Mouse (Mus musculus) thymus, postnatal 36 days (tissue): ENCODE data around the gene Olfr574.

Experiments used
- DNase-seq, 2 experiments: peaks; one replicate each; pipeline ENCODE4 v3.0.0; 2022; ENCODE audit warnings: mixed read lengths in 2 of 2

The Olfr574 gene

DNA sequence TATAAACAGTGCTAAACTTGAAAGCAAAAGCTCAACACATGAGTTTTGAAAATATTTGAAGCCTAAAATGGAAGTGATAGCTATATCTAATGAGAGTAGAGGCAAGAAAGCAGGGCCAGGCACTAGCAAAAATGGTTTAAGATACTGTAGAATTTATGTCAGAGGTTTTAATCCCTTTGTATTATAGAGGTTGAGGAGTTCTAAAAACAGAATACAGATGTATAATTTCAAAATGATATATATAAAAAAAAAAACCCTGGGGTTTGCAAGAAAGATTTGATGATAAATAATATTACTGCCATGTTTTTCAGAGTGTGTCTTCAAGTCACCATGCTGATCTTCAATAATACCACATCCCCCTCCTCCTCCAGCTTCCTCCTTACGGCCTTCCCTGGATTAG is at the start of gene Olfr574:
Olfr574 (plus strand) TSS at position 301 of the 400 bp plus-strand sequence.
- DNase-seq = no peak

DNA sequence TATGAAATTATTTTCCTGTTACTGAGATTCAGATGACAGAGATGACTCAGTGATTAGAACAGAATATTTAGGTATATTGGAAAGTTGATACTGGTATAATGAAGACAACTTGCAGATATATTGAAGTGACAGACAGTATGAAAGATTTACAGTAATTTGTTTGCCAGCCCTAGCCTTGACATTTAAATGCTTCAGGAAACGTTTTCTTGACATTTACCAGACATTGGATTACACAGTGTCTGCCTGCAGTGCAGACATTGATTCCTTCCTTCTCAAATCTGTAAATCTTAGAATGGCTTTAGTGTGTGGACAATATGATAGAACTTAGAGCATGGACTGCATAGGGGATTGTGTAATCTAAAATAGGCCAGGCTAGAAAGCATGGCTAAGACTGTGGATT is 33.0 kb upstream of the Olfr574 start:
- DNase-seq = no peak

DNA sequence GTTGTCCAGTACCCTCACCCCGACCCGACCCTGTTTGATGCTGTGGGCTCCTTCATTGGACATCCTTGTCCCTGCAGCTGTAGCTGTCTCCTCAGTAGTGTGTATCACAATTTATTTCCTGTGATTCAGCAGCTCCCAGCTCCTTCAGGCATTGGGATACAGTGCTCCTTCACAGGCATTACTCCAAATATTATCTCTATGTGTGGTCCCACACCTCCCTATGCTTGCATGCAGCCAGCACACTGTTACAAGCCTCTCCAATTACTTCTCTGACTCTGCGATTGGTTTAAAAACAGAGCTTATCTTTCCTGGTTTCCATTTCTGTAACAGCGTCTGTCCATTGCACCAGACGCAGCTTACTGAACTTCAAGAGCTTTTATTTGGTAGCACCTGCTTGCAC is 31.9 kb upstream of the Olfr574 start:
- DNase-seq = no peak

DNA sequence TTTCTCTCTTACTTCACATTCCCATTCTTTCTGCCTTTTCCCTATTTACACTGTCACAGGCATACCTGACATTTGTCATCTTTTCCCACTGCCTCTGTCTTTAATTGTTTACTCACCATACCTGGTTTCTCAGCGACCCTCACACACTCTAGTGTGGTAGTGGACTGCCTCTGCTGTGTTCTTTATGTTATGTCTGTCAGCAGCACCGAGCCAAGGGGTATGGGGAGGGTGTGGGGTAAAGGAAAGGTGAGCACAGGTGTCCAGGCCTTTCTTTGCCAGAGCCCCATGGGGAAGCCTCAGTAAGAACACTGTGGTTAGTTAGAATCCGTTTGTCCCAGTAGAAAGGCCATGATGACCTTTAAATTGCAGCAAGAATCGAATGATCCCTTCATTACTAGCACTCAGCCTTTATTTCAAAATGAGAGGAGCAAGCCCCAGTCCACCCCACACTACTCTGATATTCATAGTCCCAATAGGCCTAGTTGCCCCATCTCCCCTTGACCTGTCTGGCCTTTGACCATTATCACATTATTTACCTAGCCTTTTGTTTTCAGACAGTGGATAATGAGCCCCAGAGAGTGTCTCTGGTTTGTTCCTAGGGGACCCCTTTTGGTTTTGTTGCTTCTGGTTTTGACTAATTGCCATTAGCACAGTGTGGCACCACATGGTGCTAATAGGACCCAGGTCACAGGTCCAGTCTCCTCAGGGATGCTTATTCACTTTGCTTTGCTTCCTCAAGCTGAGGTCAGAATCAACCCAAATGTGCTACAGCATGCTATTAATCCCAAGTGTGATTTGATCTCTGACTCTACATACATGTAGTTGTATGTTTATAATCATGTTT is 31.0 kb upstream of the Olfr574 start, which contains the start of gene Olfr571:
Olfr571 (minus strand) TSS at position 505 of the 844 bp plus-strand sequence.
- DNase-seq = no peak

DNA sequence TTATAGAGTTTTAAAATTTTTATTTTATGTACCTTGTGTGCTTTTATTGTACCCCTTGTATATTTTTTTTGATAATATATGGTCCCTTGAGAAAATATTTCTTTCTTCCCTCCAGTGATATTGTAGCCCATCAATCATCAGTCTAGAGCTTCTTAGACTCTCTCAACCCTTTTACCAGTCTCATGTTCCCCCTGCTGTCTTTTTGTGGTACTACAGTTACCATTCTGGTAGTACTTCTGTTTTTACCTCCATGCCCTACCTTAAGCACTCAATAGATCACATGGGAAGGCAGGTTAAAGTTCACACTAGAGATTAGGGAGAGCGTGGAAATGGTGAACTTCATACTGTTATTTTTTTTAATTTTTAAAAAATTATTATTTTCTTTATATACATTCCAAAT is 28.6 kb upstream of the Olfr574 start:
- no peak for DNase-seq

DNA sequence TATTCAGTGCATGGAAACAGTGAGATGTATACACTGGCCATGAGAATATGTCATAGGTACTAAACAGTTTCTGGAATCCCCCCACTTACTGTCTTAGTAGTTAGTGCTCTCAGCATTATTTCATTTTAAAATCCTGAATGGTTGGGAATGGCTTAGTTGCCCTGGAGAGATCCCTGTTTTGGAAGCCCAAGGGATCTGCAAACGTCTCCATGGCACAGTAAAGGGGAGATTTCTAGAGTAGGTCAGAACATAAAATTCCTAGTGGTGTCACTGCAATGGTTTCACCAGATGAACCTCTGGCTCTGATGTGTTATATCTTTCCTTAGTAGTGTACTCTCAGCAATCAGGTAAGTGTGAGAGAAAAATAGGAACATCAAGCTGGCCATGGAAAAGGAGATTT is 24.2 kb upstream of the Olfr574 start, which contains the start of gene Olfr572:
Olfr572 (plus strand) TSS at position 301 of the 400 bp plus-strand sequence.
- no peak for DNase-seq

DNA sequence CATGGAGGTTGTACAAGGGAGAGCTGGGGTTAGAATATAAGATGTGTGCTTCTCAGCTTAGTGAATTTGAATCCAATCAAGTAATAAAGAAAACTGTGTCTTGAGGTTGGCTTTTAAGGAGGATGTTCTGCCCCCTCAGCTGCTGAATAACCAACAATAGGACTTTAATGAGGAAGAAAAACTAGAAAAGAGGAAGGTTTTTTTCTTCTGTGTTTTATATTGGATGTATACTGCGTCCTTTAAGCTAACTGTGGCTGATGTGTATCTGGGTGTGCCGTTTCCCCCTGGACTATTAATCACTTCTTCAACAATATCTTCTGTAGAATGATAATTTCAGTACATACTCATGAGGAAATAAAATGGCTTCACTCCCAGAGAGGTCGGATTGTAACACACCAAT is 21.2 kb upstream of the Olfr574 start:
- DNase-seq = no peak

DNA sequence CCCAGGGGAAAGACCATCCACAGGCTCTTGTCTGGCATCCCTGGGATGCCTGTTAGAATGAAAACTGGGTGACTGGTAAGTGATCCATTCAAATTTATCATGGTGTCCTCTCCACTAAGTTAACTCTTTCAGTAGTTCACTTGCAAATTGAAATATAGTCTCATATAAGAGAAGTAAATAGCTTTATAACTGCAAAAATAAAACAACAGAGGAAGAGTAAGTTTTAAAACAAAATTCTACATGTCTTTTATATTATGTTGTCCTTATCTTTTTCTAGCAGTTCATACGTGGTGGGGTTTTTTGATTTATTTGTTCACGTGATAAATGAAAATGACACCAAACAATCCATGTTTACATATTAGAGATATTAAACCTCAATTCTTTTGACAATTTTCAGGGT is 5.8 kb upstream of the Olfr574 start, which contains the start of gene Olfr573-ps1:
Olfr573-ps1 (minus strand) TSS at position 101 of the 400 bp plus-strand sequence.
- DNase-seq = no peak

DNA sequence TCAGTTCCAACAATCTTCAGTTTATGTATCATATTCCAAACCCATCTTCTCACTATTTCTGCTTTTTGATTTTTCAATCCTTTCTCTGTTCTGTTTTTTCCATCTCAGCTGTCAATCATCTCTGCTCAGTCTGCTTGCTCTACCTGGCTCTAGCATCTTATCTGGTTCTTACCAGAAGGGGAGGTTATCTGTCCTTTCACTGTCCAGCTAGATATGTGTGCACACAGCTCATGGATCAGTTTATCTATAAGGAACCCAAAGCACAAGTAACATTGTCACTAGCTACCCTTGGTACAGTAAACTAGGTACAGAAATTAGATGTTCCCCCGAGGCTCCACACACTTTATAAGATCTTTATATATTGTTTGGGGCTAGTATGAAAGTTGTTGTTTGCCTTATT is 4.8 kb upstream of the Olfr574 start:
- no peak for DNase-seq

DNA sequence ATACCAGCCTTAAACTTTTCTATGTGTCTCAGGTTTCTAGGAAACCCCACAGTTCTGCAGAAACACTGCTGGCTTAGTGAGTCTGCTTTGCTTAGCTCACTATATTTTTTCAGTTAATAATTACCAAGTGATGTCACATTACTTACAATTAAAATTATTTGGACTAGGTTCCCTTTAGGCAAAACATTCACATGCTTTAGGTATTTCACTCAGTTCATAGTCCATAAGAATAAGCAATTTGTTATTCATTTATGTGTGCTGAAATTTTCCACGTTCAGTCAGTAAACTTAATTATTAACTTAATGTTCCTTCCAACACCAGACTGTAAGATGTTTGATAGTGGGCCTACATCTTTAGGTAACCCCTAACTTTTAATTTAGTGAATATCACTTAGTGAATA is 2.5 kb downstream of the Olfr574 start:
- DNase-seq = no peak

DNA sequence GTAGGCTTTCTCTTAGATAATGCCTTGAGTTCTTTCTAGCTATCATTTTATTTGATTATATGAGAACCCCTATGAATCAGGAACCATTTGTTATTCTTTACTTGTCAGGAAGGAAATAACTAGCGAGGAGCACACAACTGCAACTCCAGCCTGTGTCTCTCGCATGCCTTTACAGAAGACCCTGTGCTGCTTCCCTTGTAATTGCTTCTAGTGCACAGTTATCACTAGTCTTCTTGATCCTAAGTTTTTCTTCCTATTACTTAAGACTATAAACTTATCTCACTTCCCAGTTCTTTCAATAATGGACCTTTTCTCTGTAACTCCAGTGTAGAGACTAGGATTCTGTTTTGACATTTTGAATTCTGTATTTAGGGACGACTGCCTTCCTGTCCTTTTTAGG is 9.9 kb downstream of the Olfr574 start:
- DNase-seq = no peak

DNA sequence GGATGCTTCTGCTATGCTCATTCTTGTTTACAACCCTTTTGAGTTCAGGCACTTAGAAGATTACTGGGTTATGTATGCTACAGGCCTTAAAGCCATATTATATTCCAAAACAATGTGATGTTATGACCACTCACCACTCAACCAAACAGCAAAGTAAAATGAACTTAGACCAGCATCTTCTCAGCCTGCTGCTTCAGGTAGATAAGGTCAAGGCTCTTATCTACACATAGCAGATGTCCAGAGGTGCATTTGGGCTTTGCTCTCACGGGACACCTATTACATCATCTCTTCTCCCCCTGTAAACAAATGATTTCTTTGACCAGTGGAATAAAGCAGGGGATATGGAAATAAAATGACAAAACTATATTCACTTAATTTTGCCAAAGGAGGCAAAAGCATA is 10.3 kb downstream of the Olfr574 start, which contains the start of gene Olfr575:
Olfr575 (minus strand) TSS at position 183 of the 400 bp plus-strand sequence.
- DNase-seq = no peak

DNA sequence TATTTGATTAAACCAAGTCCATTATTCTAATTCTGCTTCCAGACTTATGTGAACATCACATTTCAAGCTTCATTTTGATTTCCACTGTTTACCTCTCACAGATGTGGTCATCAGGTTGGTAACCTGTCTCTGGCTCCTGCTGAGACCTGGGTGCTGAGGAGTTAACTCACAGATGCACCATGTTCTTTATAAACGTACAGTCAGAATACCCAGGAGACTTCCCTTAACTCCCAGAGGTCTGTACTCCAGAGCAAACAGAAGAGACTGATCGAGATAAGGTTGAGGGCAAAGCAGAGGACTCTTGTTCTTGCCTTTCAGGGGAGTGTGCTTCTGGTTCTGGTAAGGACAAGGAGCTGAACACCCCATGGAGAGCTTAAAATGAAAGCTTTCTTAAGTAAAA is 14.1 kb downstream of the Olfr574 start, which contains the start of gene Olfr576:
Olfr576 (plus strand) TSS at position 301 of the 400 bp plus-strand sequence.
- DNase-seq = no peak

DNA sequence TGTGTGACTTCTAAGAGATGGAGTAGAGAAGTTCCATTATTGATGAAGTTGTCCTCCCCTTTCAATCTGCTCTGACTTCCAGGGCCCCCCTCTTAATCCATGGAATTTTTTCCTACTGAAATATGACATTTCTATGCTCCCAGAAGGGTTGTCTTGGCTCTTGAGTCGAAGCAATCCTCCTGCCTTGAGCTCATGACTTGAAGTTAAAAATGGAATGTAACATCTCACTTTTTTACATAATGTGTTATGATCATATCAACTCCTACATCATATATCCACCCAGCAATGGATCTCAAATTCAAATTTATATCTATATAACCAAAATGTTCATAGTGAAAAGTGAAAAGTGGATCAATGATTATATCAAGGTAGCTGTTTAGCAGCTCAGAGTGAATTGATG is 26.1 kb downstream of the Olfr574 start:
- no peak for DNase-seq

DNA sequence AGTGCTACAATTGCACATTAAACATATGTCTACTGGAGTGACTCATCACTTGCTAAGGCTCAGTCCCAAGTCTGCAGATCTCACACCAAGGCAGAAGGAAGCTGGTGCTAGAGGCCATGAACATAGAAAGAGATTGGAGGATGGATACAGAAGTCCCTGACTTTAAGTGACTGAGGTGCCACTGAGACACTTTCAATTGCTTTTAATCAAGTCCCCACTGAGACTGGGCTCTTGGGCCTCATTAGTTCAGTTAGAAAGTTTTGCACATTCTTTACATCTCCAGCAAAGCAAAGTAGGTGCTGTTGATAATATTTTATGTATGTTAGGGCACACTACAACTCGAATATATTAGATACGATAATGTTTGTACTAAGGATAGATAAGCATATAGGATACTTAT is 27.6 kb downstream of the Olfr574 start, which contains the start of gene Olfr577:
Olfr577 (minus strand) TSS at position 101 of the 400 bp plus-strand sequence.
- DNase-seq = no peak

DNA sequence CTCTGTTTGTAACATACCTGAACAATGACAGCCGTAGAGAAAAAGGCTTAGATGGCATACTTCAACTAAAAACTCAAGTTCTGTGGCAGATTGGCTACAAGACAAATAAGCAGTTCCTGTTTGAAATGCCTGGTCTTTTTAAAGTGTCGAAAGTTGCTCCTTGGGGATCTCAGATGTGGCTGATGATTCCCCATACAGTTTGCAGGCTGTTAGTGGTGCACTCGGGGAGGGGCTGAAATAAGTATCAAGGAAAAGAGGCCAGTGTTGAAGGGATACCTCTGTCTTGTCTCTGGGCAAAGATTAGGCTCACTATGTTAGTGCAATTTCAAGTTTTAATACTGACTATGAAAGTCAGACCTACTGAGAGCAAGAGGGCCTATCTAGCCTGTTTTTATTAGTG is 41.0 kb downstream of the Olfr574 start, which contains the start of gene Olfr578:
Olfr578 (minus strand) TSS at position 101 of the 400 bp plus-strand sequence.
- no peak for DNase-seq
